Mouse (Mus musculus) cerebellum, adult (tissue): ENCODE data around the gene 1700018B08Rik.
A peak's percentile ranks its signal among the peaks of the same experiment; 100 is the strongest.

Source experiments
- ATAC-seq: cut with Nextera tagmentation; 2 replicates; pipeline ENCODE4 v1.9.2; 2017; ENCODE audit warnings: mild to moderate bottlenecking, moderate library complexity, mixed read lengths; ENCODE audit not compliant: insufficient number of reproducible peaks, low FRiP score, low TSS enrichment

1700018B08Rik gene

DNA sequence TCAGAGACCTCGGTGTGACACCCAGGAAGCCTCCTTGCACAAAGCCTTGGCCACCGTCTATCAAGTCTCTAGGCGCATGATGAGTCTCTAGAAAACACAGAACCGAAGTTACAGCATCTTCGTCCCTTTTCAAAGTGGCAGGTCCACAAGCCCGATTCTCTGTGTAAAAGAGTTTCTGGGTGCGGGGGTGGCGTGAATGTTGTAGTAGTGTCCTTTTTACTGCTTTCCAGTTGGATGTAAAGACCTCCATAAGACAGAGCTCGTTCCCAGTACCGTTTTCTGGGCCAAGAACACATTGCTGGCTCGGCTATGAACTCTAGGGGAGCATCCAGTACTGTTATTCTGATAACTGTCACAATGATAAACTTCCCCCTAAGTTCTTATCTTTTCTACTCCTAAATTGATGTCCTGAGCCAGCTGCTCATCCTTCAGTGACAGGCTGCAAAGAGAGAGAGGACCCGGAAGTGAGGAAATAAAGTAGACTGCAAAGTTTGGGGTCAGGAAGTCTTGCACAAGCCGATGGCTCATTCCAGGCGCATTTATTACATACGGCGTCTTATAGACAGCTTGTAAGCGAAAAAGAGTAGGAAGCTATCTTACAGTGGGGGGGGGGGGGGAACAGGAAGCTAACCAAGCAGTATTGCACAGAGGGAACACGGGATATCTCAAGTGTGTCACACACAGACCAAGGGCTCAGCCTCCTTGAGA, 18.9 kb downstream of the 1700018B08Rik start:
- ATAC-seq, result no peak

DNA sequence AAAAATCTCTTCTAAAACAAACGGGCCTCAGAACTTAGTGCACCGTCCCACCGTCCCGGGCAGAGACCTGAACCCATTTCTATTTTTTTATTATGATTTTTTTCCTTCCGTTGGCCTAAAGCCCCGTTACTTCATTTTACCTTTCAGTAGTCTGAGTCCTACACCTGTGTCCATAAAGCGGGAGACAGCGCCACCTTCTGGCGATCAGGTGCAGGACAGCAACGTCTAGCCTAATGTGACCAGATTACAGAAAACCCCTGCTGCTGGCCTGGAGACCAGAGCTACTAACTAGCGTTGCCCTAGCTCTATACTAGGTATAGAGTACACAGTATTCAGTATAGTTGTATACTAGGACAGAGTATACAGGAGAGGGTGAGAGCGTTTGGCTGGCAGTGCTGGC, 30.7 kb downstream of the 1700018B08Rik start:
- peak; percentile 68 for ATAC-seq

DNA sequence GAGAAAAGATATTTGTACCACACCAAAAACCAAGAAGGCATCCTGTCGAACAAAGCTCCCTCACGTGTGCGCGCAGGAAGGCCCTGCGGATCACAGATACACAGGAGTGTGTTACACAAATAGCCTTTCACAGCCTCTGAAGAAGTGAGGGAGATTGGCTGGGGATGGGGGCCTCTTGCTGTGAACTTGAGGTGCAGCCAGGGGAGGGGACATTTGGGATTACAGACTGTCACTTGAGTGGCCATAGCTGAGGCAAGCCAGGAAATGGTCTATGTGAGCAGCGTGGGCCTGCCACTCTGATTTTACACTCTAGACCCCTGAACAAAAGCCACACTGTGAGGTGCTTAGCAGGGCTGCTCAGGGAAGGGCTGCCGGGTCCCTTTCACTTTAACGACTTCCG, 32.4 kb downstream of the 1700018B08Rik start:
- ATAC-seq, result no peak

DNA sequence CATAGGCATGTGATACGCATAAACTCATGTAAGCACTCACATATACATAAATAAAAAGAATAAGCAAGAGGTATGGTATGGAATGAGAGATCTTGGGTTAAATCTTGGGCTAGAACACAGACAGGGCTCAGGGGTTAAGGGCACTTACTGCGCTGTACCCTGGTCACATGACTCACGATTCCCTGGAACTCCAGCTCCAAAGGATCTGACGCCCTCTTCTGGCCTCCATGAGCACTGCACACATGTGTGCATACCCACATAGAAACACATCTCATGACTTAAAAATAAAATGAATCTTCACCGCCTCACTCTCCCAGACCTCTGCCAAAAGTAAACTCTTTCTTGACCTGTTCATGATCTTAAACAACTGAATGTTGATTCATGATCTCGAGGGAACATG, 46.5 kb downstream of the 1700018B08Rik start:
- no peak for ATAC-seq

DNA sequence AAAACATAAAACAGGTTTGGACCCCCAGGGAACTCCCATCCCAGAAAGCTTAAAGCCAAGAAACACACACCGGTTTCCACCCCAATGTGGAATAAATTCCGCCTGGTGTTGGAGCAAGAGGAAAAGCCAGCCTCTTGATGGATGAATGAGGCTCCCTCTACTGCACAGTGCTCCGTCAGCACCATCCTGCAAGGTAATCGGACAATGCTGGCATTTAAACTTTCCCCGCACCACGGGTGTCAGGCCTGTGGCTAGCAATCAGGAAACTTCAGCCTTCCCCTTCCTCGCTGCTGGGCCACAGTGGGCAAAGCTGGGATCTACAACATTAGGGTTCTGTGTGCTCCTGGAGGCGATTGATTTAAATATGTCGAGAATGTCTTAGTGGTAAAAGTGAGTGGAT, 52.5 kb downstream of the 1700018B08Rik start:
- no peak for ATAC-seq

DNA sequence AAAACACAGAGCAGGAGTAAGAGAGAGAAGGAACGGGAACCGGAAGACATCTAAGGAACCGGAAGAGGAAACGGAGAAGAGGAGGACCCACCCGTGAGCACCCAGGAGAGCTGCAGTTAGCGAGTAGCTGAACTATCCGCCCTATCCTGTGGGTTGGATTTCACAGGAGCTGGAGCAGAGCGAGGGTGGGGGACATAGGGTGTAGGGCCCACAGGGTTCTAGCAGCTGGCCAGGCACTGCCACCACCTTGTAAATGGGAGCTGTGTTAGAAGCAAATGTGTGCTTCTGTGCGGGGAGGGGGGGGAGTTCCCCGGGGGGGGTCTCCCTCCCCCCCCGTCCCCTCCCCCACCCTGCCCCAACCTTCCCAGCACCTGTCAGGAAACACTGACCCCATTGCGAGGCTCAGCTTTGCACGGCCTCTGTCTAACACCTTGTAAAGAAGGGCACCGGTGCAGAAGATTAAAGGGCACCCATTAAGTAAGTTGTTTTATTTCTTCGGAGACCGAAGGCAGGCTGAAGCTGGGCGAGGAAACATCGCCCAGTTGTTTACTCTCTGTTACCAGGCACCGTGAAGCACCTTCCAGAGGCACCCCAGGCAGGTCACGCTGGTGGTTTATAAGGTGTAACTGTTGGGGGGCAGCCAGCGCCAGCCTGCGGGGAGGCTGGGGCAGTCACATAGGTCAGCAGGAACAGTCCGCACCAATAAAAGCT, 59.9 kb downstream of the 1700018B08Rik start:
- ATAC-seq, result no peak
